Mouse (Mus musculus) ES-Bruce4 (cell line): ENCODE data around the gene Dhdds. TPM values are rescaled to one million over a fixed set of nuclear protein-coding genes. Genes with fewer than 3 reads are reported as not detected.
A peak's percentile ranks its signal among the peaks of the same experiment; 100 is the strongest.

Experiments used
- H3K27ac ChIP-seq: 2 replicates; pipeline ENCODE4 v1.5.1; 2012; ENCODE audit warnings: low read length, inconsistent platforms; ENCODE audit not compliant: insufficient read depth
- H3K27me3 ChIP-seq: 2 replicates; pipeline ENCODE4 v1.6.1; 2012; ENCODE audit warnings: mild to moderate bottlenecking, low read length, inconsistent platforms; ENCODE audit not compliant: control insufficient read depth, poor library complexity, insufficient read depth, severe bottlenecking
- H3K36me3 ChIP-seq: 2 replicates; pipeline ENCODE4 v1.6.1; 2012; ENCODE audit warnings: inconsistent platforms, mild to moderate bottlenecking, low read length, moderate library complexity; ENCODE audit not compliant: control insufficient read depth, poor library complexity, insufficient read depth, severe bottlenecking
- H3K4me1 ChIP-seq: one replicate; pipeline ENCODE4 v1.8.1; 2011; ENCODE audit warnings: low read length; ENCODE audit not compliant: control insufficient read depth, insufficient read depth
- H3K4me3 ChIP-seq: 2 replicates; pipeline ENCODE4 v1.5.1; 2011; ENCODE audit warnings: low read depth, mild to moderate bottlenecking, low read length
- H3K9ac ChIP-seq: 2 replicates; pipeline ENCODE4 v1.6.1; 2012; ENCODE audit warnings: low read depth, mild to moderate bottlenecking, inconsistent platforms; ENCODE audit not compliant: poor library complexity, severe bottlenecking
- H3K9me3 ChIP-seq: replicated peaks from 2 replicates; pipeline ENCODE4 v1.6.1; 2012; ENCODE audit warnings: mild to moderate bottlenecking, low read length, inconsistent platforms; ENCODE audit not compliant: control insufficient read depth, poor library complexity, insufficient read depth, severe bottlenecking
- CTCF ChIP-seq: IDR thresholded peaks from one replicate; pipeline ENCODE4 v1.8.1; 2011; ENCODE audit warnings: low read depth, low read length
- EP300 ChIP-seq: IDR thresholded peaks from 2 replicates; pipeline ENCODE4 v1.6.1; 2011; ENCODE audit warnings: low read depth, low read length; ENCODE audit not compliant: insufficient read depth
- POLR2A ChIP-seq: IDR thresholded peaks from one replicate; pipeline ENCODE4 v1.8.1; 2011; ENCODE audit warnings: low read length; ENCODE audit not compliant: insufficient read depth
- polyA plus RNA-seq: library from polyadenylated mRNA; stranded (reverse); fragments of >200 nt; gene quantifications from 2 replicates; pipeline ENCODE4 v1.2.4, GENCODE M21; 2011; ENCODE audit warnings: low read depth; ENCODE audit not compliant: missing spikeins, insufficient read depth, insufficient read length

Gene Dhdds
- polyA plus RNA-seq, 1 experiment = 18.5 TPM

DNA sequence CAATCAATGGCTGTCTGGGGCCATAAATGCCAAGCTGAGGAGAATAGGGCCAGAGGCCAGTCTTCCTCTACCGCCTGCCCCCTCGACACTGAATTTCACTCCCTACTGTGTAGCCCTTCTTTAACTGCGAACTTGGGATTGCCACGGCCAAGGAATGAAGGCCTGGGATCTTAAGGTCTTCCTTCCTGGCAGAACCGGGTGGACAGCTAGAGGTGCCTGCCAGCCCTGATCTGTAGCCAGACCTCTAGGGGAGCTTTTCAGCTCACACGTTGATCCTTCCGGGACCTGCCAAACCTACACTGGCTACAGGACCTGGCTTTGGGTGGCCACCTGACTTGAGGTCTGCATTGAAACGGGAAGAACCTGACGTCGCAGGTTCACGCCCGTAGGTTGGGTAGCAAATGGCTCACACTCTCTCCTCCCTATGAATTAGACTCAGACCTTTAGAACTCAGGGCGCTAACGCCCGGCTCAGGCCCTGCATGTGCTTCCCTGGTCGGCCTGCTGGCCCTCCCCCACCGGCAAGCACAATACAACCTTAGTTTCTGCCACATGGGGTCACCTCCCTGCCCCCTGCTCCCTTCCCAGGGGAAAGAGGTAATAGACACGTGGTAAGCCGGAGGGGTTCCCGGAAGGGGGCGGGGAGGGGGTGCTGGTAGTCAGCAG, 16.6 kb upstream of the Dhdds start:
- peak overlapping the region; percentile 71 for H3K4me3 ChIP-seq
- no peaks in the 10 kb centered on the region for H3K27me3 ChIP-seq
- peak overlapping the region; percentile 62 for H3K9ac ChIP-seq
- peaks cover 11% of the 10 kb centered on the region for H3K36me3 ChIP-seq
- H3K9me3 ChIP-seq = no peaks in the 10 kb centered on the region
- TF ChIP-seq CTCF (no peak), EP300 (peak; percentile 85)
- peaks cover 7% of the 10 kb centered on the region for H3K4me1 ChIP-seq
- H3K27ac ChIP-seq = peak overlapping the region; percentile 95

DNA sequence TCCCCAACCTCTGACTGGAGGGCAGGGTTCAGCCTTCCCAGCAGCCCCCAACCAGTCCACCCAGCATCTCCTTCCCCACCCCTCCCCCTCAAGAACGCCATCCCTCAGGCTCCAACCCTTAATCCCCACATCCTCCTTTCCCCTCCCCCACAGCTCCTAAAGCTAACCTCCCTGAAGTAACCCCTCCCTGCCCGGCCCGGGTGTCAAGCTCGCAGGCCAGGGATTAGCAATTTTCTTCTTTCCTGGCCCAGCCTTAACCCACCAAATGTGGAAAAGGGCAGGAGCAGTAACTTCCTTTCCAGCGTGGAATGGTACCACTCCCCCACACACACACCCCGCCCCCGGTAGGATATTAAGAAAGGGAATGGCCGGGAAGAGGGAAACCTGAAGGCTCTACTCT, 16.0 kb upstream of the Dhdds start:
- Histone ChIP-seq H3K4me3 (peak overlapping the region; percentile 71), H3K36me3 (peaks cover 11% of the 10 kb centered on the region), H3K9ac (peak overlapping the region; percentile 62), H3K9me3 (no peaks in the 10 kb centered on the region), H3K27ac (peak overlapping the region; percentile 95), H3K27me3 (no peaks in the 10 kb centered on the region), H3K4me1 (peaks cover 7% of the 10 kb centered on the region)
- TF ChIP-seq EP300 (peak; percentile 95), POLR2A (no peak)

DNA sequence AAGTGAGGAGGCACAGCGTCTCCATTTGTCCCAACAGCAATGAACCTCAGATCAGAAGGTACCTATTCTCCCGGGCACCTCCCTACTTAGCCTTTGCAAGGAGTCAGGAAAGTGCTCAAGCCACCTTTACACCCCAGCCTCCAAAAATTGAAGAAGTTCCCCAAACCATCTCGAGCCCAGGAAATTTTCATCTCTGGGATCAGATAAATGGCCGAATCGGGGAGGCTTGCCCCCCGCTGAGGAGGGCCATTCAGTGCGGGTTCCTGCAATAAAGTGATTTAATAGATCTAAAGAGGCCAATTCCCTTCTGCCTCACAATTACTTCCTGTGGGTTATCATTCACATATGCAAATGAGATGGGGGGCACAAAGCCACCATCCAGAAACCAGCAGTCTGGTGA, 15.5 kb upstream of the Dhdds start:
- H3K27me3 ChIP-seq = no peaks in the 10 kb centered on the region
- H3K4me3 ChIP-seq = peak overlapping the region; percentile 48
- H3K36me3 ChIP-seq = peaks cover 11% of the 10 kb centered on the region
- TF ChIP-seq POLR2A = no peak
- TF ChIP-seq CTCF = no peak
- TF ChIP-seq EP300 = no peak
- peaks cover 7% of the 10 kb centered on the region for H3K4me1 ChIP-seq
- H3K9ac ChIP-seq = peak overlapping the region; percentile 62
- H3K27ac ChIP-seq = peak overlapping the region; percentile 95
- H3K9me3 ChIP-seq = no peaks in the 10 kb centered on the region

DNA sequence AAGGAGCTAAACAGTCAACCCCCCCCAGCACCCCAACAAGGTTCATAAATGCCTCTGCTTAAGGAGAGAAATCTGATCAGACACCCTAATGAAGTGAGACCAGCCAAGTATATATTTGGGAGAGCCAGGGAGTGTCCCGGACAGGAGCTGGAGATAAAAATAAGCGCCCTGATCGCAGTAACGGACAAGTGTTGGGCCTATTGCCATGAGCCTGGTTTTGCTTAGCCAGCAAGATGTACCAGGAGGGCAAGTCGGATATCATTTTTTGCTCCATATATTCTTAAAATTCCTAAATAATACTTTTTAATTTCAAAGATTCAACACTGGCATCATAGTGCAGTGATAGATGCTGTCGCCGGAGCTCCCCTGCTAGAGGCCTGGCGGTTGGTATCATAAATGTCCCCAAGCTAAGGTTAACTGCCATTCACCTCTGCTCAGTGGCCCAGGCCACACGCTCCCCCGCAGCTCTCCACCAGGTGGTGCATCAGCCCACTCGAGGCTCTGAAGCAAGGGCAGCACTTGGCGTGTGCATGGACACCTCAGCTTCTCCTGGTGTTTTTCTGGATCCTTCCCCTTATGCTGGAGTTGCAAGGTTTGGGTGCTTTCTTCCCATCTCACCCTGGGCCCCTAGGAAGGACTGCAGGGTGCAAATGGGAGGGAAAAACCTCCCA, 12.3 kb upstream of the Dhdds start:
- Histone ChIP-seq H3K4me3 (no peak overlapping the region), H3K36me3 (peaks cover 13% of the 10 kb centered on the region), H3K27me3 (no peaks in the 10 kb centered on the region), H3K4me1 (peaks cover 7% of the 10 kb centered on the region), H3K9ac (peak overlapping the region; percentile 19; the same call in 1 of the 2 replicates), H3K9me3 (no peaks in the 10 kb centered on the region), H3K27ac (peak overlapping the region; percentile 90)
- TF ChIP-seq CTCF (peak; percentile 58), POLR2A (no peak), EP300 (0 out of 2 replicates have a peak, but pooled peaks have one; percentile 25)

DNA sequence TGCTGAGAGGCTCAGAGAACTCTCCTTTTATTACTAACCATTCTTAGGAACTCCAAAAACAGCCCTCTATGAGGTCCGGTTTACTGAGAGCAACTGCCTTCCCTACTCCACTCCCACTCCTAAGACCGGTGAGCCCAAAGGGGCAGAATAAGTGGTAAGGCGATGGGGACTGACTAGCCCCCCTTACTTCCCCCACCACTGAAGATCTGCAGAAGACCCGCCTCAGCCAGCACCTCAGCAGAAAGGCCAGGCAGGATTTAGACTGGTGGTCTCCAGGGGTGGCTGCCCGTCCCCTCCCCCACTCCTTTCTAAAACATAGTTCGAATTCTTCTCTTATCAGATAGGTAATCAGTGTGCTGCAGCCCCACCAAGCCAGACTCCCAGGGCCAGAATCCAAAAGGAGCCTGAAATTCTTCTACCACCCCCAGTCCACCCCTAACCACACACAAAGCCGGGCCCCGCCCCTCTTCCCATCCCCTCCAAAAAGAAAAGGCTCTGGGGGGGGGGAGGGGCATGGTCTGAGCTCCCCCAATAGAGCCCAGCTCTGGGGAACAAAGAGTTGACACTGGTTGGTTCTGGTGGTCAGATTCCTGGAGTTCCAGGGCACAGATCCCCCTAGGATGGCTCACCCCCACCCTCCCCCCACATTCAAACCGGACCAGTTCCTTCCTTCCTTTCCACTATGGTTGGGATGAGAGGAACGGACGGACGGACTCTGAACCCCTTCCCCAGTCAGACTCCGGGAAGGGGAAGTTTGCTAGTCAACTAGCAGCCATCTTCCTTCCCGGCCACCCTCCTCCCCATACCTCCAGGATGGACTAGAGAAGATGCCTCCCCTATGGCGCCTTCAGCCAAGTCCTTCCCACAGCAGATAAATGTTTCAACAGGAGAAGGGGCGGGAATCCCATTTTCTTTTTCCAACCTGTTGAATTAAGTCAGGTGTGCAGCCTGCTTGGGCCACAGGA, 11.0 kb upstream of the Dhdds start:
- peak overlapping the region; percentile 19 for H3K9ac ChIP-seq
- H3K36me3 ChIP-seq = peaks cover 21% of the 10 kb centered on the region
- H3K27me3 ChIP-seq = no peaks in the 10 kb centered on the region
- peak overlapping the region; percentile 35 for H3K4me3 ChIP-seq
- H3K4me1 ChIP-seq = peaks cover 7% of the 10 kb centered on the region
- H3K9me3 ChIP-seq = no peaks in the 10 kb centered on the region
- peak overlapping the region; percentile 90 for H3K27ac ChIP-seq
- TF ChIP-seq EP300 = peak; percentile 74; the same call in 1 of the 2 replicates
- no peak for TF ChIP-seq POLR2A
